Mouse (Mus musculus): ENCODE measurements around the gene Gm9887.

DNA sequence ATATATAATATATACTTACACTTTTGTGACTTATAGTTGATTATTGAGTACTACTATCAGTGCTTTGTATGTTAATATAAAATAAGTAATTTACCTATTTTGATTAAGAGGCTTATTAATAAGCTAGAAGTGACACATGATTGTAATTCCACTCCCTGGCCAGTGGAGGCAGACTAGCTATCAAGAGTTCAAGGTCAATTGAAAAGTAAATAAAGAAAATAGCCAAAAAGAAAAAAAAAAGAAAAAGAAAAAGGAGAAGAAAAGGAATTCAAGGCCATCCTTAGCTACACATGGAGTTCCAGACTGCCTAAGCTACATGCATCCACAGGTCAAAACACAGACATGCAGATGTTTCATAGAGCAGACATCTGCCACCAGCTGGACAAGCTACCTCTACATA is 5.8 kb downstream of the Gm9887 start:
- TF ChIP-seq CTCF (IDR thresholded peaks at IDR 0.05; ENCODE audit: low read depth) (peak; percentile 45; the same call in 1 of the 2 replicates), EP300 (IDR thresholded peaks at IDR 0.05; ENCODE audit: low read depth) (no peak)
